Mouse (Mus musculus): ENCODE data around the gene Snai3.

Gene Snai3

DNA sequence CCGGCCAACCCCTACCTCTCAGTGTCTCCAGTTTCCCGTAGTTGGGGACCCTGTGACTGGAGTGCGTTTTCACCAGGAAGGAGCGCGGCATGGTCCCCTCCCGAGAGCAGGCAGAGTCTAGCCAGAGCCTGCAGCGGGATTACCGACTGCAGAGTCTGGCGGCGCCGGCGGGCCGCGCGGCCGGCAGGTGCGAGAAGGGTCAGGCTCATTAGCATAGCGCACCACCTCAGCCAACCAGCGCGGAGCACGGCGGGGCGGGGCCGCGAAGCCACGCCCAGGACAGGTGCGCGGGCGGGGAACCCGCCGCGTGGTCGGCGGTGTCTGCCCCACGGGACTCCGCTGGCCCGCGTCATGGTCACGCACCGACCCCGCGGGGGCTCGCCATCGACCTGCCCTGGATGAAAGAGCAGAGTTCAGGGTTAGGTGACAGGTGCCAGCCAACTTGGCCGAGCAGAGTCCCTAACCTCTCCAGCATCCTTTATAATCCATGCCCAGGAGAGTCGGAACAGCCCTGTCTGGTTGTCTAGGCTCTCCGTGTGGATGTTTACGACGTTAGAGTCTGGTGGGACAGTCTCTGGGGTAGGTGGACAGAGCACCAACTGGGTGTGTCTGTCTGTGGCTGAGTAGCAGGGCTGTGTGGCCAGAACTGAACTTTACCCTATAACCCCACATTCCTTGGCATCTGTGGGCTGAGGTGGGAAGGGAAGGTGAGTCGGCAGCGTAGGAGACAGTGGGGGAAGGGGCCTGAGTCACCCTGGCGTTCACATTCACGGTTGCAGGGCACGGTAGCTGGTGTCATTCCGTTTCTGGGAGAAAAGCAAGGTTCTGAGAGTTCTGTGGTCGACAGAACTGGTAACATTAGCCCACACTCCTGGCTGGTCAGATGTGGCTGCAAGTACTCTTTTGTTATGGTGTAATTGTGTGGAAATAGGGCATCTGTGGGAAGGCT lies at the start of gene Snai3:
TSS of gene Snai3 (minus strand) at position 210 of the 949 bp plus-strand sequence.
- peak; percentile 80 to 88 for DNase-seq

GRCm38 (mm10) chr8:122500856-122501255 lies 40.3 kb upstream of the Snai3 start:
- DNase-seq, result peak; percentile 67 to 69

DNA sequence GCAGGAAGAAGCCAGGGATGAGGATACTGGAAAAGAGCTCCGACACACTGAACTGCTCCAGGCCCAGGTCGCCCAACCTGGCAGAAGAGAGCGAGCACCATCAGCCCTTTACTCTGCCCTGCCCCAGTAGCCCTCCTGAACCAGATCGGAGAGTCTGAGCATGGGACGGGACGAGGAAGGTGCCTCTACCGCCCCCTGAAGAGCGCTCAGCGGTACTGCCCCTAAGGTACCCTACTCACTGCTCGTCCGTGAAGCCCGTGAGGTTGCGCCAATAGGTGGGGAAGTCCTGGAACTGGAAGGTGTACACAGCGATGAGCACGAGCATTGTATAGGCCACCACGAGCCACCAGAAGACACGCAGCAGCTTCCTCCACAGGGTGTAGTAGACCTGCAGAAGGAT lies 37.4 kb upstream of the Snai3 start:
- no peak for DNase-seq

GRCm38 (mm10) chr8:122497016-122497734 lies 36.6 kb upstream of the Snai3 start:
- no peak for DNase-seq

DNA sequence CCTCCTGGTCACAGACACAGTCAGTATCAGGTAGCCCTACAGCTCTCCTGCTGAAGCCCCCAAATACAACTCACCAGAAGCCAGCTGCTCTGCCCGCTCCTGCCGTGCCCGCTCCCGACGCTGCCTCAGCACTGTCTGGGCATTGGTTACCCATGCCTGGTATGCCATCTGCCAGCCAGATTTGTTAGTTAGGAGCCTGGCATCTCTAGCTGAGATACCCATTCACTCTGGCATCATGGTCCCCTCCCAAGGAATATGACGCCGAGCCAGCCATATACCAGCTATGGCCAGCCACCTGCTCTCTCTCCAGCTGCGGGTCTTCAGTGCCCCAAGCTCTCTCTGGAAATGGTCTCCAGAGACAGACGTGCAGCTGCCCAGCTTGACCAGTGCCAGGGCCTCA lies 27.9 kb upstream of the Snai3 start:
- DNase-seq, result no peak

DNA sequence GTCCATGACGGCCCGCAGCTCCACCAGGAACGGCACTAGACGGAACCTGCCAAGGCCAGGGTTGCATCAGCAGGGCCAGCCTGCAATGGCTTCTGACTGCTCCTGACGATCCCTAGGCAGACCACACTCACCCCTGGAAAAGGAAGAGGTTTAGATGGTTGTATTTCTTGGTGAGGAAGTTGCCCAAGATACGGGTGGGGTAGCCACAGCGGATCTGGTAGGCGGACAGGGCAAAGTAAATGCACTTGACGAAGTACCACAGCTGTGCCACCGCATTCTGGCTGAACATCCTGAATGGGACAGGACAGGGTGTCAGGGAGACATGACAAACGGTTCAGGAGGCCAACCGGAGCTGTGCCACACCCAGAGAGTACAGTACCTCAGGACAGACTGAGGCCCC lies 24.3 kb upstream of the Snai3 start:
- DNase-seq, result no peak

DNA sequence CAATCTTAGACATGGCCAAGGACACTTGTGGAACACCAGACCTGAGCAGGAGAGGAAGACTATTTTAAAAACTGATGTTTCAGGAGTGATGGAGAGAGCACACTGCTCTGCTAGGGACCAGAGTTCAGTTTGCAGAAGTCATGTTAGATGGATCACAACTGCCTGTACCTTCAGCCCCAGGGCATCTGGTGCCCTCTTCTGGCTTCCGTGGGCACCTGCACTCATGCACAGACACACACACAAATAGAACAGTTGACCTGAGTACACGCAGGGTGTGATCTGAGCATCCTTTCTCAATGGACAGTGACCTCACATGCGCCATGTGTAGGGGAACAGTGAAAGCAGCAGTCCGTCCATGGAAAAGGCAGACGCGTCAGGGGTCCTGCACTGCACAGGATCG lies 23.3 kb upstream of the Snai3 start:
- DNase-seq, result no peak

GRCm38 (mm10) chr8:122482448-122482847 lies 21.9 kb upstream of the Snai3 start:
- DNase-seq, result no peak

- peak; percentile 93 for DNase-seq
Measured at GRCm38 (mm10) chr8:122475580-122476320, 15.2 kb upstream of the Snai3 start, which contains the start of the genes Rnf166 and Ctu2. Gene Rnf166 (minus strand): TSS chr8:122476064. Gene Ctu2 (plus strand): TSS chr8:122476143.

DNA sequence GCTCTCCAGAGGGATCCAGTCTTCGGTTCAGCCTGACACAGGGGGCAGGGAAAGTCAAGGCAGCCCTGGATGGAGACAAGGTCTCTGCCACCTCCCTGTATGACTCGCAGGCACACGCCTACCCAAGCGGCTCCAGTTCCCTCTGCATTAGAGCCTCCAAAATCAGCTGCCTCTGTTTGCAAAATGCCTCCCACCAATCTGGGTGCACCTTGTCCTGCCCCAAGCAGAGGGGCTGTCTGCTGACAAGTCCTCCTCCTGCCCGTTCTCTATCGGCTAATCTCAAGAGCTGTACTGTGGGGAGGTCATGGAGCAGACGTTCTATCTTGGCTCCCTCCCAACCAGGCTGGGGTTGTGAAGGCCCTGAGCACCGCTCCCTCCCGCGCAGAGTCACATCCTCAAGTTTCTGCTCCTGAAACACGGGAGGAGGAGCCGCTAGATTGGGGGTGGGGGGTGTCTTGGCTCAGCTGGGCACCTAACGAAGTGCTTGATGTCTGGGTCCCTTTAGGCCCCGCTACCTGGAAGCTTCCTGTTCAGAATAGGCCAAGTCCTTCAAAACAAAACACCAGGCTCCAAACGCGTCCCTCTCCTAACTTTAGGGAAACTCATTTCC lies 14.5 kb upstream of the Snai3 start:
- DNase-seq, result peak; percentile 63 to 73

DNA sequence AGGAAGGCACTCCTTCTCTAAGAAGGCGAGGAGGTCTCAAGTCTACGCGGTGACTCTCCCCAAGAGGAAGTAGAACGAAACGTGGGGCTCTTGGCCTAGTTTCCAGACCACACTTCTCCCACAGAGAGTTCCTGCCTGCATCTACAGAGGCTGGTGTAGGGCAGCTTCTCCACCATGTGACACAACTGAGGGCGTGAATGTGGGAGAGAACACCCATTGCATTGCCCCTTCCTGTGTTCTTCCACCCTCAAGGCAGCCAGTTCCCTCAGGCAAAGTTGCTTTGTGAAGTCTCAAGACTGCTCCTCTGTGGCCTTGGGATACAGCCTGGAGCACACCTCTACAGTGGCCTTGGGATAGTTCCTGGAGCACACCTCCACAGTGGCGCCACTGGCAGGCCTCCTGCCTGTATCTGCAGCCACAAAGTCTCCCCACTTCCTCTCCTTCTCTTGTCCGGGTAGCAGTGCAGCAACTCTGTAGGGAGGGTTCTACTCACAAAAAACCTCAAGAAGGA lies 13.4 kb upstream of the Snai3 start:
- peak; percentile 77 to 85 for DNase-seq

DNA sequence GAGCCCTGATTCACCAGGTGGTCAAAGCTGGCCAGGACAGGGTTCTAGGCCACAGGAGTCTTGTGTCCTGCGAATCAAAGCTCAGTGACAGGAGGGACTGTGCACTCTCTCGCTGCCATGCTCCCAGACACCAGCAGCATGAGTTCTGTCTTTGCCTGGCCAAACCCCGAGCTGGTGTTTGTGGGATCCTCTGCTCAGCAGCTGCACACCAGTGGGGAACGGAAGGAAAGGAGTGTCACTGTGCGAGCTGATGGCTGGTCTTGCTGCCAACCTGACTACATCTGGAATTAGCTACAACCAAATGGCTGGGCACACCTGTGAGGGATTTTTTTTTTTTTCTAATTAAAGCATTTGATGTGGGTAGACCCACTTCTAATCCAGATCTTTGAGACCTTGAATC lies 10.2 kb upstream of the Snai3 start:
- peak; percentile 69 to 78 for DNase-seq

DNA sequence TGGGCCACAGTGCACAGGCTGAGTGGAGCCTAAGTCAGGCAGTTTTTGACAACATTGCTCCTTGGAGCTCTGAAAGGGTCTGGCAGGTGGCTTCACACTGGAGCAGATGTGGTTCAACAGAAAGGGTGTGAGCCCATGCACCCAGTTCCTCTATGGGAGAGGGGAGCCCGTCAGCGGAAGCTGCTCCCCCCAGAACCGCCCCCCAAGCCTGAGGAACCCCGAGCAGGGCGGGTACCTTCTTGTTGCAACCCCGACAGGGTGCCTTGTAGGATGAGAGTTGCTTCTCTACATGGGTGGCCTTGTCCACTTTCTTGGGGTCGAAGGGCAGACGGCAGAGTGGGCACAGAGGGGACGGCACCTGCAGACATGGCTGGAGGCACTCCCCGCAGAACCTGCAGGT lies 9.4 kb upstream of the Snai3 start:
- peak; percentile 87 to 94 for DNase-seq

DNA sequence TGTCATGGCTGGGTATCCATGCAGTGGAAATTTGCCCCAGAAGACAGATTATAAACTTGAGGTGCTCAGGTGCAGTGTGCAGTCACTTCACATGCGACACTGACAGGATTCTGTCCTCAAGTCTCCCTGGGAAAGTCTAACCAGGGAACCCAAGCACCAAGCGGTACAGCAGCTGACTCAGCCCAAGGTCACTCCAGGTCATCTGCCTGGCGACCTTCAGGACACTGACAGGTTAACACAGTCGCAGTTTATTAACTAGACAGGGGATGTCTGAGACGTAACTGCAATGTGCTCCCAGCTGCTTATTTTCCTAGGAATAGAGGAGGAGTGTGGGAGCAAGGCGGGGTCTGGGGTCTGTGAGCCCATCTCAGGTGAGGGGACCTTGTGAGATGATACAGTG lies 8.9 kb upstream of the Snai3 start:
- DNase-seq, result no peak

DNA sequence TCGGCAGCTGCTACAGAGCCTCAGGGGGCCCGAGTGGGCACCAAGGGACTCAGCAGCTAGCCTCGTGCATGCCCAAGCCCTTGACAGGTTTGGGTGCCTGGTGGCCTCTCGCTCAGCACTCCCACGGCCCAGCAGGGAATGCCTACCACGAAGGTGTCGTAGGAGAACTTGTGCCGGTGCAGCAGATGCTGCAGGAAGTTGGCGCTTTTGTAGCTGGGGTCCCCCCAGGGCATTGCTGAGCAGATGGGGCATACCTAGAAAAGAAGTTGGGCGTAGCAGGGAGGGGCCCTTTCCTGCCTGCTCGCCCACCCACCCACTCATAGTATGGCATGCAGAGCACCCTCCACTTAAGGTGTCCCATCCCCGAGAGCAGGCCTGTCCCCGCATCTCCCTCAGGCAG lies 7.3 kb upstream of the Snai3 start:
- DNase-seq, result peak; percentile 55 to 77

GRCm38 (mm10) chr8:122464985-122465384 lies 4.5 kb upstream of the Snai3 start:
- DNase-seq, result no peak

DNA sequence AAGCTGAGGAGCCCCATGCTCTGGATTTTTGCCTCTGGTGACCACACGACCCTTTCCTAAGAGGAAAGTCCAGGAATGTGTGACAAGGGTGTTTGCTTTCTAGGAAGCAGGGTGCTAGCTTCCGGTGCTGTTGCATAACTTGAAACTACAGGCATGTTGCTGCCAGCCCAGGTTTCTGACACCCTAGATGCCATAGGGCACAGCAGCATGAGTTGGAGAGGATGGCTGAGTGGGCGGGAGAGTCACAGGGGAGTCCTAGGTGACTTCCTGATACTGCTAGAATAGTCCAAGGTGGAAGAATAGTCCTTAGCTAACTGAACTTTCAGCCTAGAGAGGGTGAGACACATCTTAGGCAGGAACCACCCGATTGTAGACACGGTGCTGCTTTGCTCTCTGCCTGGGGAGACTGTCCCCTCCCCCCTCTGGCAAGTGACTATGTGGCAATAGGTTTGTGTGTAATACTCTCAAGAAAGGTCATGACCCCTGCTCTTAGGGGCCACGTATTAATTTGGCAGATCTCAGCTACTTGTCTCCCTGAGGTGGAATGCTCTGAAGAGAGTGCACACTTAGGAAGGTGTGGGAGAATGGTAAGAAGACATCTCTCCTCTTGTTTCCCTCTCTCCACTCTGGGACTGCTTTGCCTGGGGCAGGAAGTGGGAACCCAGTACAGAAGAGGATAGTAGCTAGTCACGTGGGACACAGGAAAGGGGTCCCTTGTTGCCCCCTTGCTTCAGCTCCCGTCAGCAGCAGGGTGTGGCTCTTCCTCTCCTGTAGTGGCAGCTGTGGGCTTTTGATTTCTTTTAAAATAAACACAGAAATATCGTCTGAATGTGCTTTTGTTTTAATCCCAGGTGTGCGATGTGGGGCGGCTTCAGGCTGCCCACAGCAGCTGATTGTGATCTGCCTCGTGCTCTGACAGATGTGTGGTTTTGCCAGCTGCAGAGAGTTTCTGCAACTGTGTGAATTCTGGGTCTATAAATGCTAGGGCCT lies 3.4 kb upstream of the Snai3 start:
- peak; percentile 56 to 79 for DNase-seq

DNA sequence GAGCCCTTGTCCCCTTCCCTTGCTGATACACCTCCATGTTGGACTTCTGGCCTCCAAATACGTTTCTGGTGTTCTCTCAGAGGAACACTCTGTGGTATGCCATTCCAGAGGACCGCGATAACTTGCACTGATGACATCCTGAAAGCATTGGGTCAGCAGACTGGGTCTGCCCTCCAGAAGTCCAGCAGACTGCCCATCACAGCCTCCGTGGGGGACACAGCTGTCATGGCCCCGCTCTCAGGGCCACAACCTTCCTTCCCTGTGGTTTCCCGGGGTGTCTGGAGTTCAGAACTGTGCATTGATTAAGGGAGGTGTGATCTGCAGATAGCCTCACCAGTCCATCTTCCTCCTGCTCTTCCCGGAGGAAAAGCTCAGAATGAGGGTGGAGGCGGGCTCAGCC lies 2.0 kb upstream of the Snai3 start:
- no peak for DNase-seq

DNA sequence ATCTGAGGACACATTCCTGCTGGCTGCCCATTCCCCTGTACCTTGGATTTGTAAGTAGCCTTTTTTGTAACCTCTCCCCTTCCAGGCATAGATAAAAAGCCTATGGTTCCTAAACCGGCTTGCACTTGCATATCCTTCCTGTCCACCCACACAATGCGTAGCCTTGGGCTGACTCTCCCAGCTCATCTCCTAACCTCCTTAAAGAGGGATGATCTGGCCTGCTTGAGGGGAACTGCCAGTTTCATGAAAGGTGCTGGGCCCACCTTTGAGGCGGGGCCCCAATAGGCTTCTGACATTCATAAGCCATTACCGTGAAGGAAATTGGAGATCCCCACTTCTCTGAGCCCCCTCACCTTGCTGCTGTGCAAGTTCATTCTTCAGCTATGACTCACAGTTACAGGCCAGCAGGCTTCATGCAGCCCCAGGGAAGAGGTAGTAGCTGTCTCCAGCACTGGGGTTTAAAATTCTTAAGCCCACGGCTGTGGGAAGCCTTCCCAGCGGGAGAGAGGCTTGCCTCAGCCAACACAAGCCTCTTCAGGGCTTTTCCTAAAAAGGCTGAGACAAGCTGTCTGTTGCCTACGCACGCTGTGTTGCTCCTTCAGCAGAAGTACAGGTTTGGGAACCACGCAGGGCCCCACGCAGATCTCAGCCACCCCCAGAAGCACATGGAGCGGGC lies 1.1 kb upstream of the Snai3 start:
- DNase-seq, result no peak

- DNase-seq, result peak; percentile 49 to 62
Measured at GRCm38 (mm10) chr8:122459990-122460389, 543 bp downstream of the Snai3 start.
